Mouse (Mus musculus) embryonic facial prominence, embryonic 12.5 days (tissue): ENCODE data around the gene Arid3a. TPM values are rescaled to one million over a fixed set of nuclear protein-coding genes. Genes with fewer than 3 reads are reported as not detected.

Experiments
- ATAC-seq: fragments of 200-750 bp; cut with Nextera tagmentation; 2 replicates; pipeline ENCODE4 v1.8.0; 2017; ENCODE audit not compliant: insufficient number of reproducible peaks, insufficient read depth, low FRiP score, low TSS enrichment
- H3K27ac ChIP-seq: fragments of 300-500 bp; sonication (generic); 2 replicates; pipeline ENCODE4 v1.5.1; 2016; ENCODE audit warnings: mild to moderate bottlenecking
- H3K27me3 ChIP-seq: fragments of 300-500 bp; sonication (generic); 2 replicates; pipeline ENCODE4 v1.6.1; 2016; ENCODE audit warnings: mild to moderate bottlenecking, moderate library complexity
- H3K36me3 ChIP-seq: fragments of 300-500 bp; sonication (generic); 2 replicates; pipeline ENCODE4 v1.6.1; 2016; ENCODE audit warnings: mild to moderate bottlenecking
- H3K4me1 ChIP-seq: fragments of 300-500 bp; sonication (generic); 2 replicates; pipeline ENCODE4 v1.6.1; 2016
- H3K4me2 ChIP-seq: fragments of 300-500 bp; sonication (generic); replicated peaks from 2 replicates; pipeline ENCODE4 v1.6.1; 2016; ENCODE audit warnings: mild to moderate bottlenecking, moderate library complexity
- H3K4me3 ChIP-seq: fragments of 300-500 bp; sonication (generic); 2 replicates; pipeline ENCODE4 v1.5.1; 2016; ENCODE audit warnings: mild to moderate bottlenecking
- H3K9ac ChIP-seq: fragments of 300-500 bp; sonication (generic); 2 replicates; pipeline ENCODE4 v1.6.1; 2016; ENCODE audit warnings: mild to moderate bottlenecking, moderate library complexity
- H3K9me3 ChIP-seq: fragments of 300-500 bp; sonication (generic); 2 replicates; pipeline ENCODE4 v1.6.1; 2016; ENCODE audit warnings: mild to moderate bottlenecking, moderate library complexity
- WGBS: fragments of 180-500 bp; shearing (Covaris S2); methylation state at CpG from one replicate; pipeline ENCODE4 v1.1.7; 2016; 5-methylcytosine and 5-hydroxymethylcytosine counted together
- polyA plus RNA-seq: library from polyadenylated mRNA; unstranded; fragments of >200 nt; fragmentation: Nextera tagmentation; extraction: Ambion mirVana; gene quantifications from 2 replicates; pipeline ENCODE4 v1.2.1, GENCODE M21; 2016

The Arid3a gene
- polyA plus RNA-seq, 1 experiment from 2014 or later, result 4.9 TPM

- H3K4me2 ChIP-seq, result peak overlapping the region; percentile 35
- peak overlapping the region; percentile 17; the same call in 1 of the 2 replicates for H3K4me3 ChIP-seq
- no peak overlapping the region for H3K9ac ChIP-seq
- ATAC-seq, result no peak
- H3K36me3 ChIP-seq, result no peaks in the 10 kb centered on the region
- H3K4me1 ChIP-seq, result peaks cover 53% of the 10 kb centered on the region
- H3K27ac ChIP-seq, result no peak overlapping the region
- H3K27me3 ChIP-seq, result peaks cover 66% of the 10 kb centered on the region
- WGBS, result 2% methylated on average over 21 of the region's 21 CpGs
- no peaks in the 10 kb centered on the region for H3K9me3 ChIP-seq
Measured at GRCm38 (mm10) chr10:79919251-79919849, 7.5 kb upstream of the Arid3a start.

- no peaks in the 10 kb centered on the region for H3K9me3 ChIP-seq
- no peaks in the 10 kb centered on the region for H3K36me3 ChIP-seq
- peaks cover 47% of the 10 kb centered on the region for H3K4me1 ChIP-seq
- H3K27me3 ChIP-seq, result peaks cover 66% of the 10 kb centered on the region
- WGBS, result 15% methylated on average over 26 of the region's 26 CpGs
- H3K4me3 ChIP-seq, result peak overlapping the region; percentile 27
- no peak overlapping the region for H3K27ac ChIP-seq
- peak overlapping the region; percentile 47 for H3K4me2 ChIP-seq
- peak; percentile 24; the same call in 1 of the 2 replicates for ATAC-seq
- H3K9ac ChIP-seq, result 0 out of 2 replicates have a peak overlapping the region, but pooled peaks have one; percentile 2
Measured at GRCm38 (mm10) chr10:79920056-79920890, 6.6 kb upstream of the Arid3a start.

- H3K9me3 ChIP-seq, result no peaks in the 10 kb centered on the region
- peaks cover 46% of the 10 kb centered on the region for H3K4me1 ChIP-seq
- peak within 1 kb of the TSS; percentile 47 for H3K4me2 ChIP-seq
- ATAC-seq, result no peak
- H3K27me3 ChIP-seq, result peaks cover 66% of the 10 kb centered on the region
- no peaks in the 10 kb centered on the region for H3K36me3 ChIP-seq
- H3K27ac ChIP-seq, result no peak within 1 kb of the TSS
- peak within 1 kb of the TSS; percentile 27 for H3K4me3 ChIP-seq
- 3% methylated on average over 39 of the region's 41 CpGs for WGBS
- H3K9ac ChIP-seq, result peak within 1 kb of the TSS; percentile 31
Measured at GRCm38 (mm10) chr10:79920958-79921535, 5.8 kb upstream of the Arid3a start, which contains the start of gene R3hdm4. R3hdm4 (minus strand) TSS chr10:79921208.

GRCm38 (mm10) chr10:79921572-79921971 lies 5.3 kb upstream of the Arid3a start:
- Histone ChIP-seq H3K4me2 (peak overlapping the region; percentile 47), H3K4me3 (peak overlapping the region; percentile 27), H3K9ac (peak overlapping the region; percentile 31), H3K27me3 (peaks cover 66% of the 10 kb centered on the region), H3K4me1 (peaks cover 49% of the 10 kb centered on the region), H3K9me3 (no peaks in the 10 kb centered on the region), H3K27ac (no peak overlapping the region), H3K36me3 (no peaks in the 10 kb centered on the region)
- 1% methylated on average over 34 of the region's 34 CpGs for WGBS
- no peak for ATAC-seq

- Histone ChIP-seq H3K27ac (no peak overlapping the region), H3K36me3 (no peaks in the 10 kb centered on the region), H3K4me2 (peak overlapping the region; percentile 86; the same call in 1 of the 2 replicates), H3K4me1 (peaks cover 46% of the 10 kb centered on the region), H3K4me3 (no peak overlapping the region), H3K27me3 (peaks cover 35% of the 10 kb centered on the region), H3K9ac (no peak overlapping the region), H3K9me3 (no peaks in the 10 kb centered on the region)
- no peak for ATAC-seq
- WGBS, result 10% methylated on average over 29 of the region's 29 CpGs
Measured at GRCm38 (mm10) chr10:79924998-79925784, 1.7 kb upstream of the Arid3a start.

- Histone ChIP-seq H3K4me2 (peak overlapping the region; percentile 86), H3K4me1 (peaks cover 38% of the 10 kb centered on the region), H3K9me3 (no peaks in the 10 kb centered on the region), H3K27me3 (peaks cover 27% of the 10 kb centered on the region), H3K27ac (peak overlapping the region; percentile 97), H3K36me3 (peaks cover 5% of the 10 kb centered on the region), H3K4me3 (peak overlapping the region; percentile 96), H3K9ac (peak overlapping the region; percentile 91)
- WGBS, result 13% methylated on average over 14 of the region's 15 CpGs
- peak; percentile 3; the same call in 1 of the 2 replicates for ATAC-seq
Measured at GRCm38 (mm10) chr10:79925785-79926490, 905 bp upstream of the Arid3a start.

GRCm38 (mm10) chr10:79927324-79928029 lies 634 bp downstream of the Arid3a start:
- Histone ChIP-seq H3K4me1 (peaks cover 41% of the 10 kb centered on the region), H3K4me3 (peak overlapping the region; percentile 96), H3K27ac (peak overlapping the region; percentile 97), H3K27me3 (peaks cover 12% of the 10 kb centered on the region), H3K9ac (peak overlapping the region; percentile 91), H3K36me3 (peaks cover 20% of the 10 kb centered on the region), H3K4me2 (peak overlapping the region; percentile 86), H3K9me3 (no peaks in the 10 kb centered on the region)
- under 1% methylated on average over 54 of the region's 54 CpGs for WGBS
- ATAC-seq, result peak; percentile 6; the same call in 1 of the 2 replicates

- H3K9ac ChIP-seq, result peak overlapping the region; percentile 91
- peak overlapping the region; percentile 86 for H3K4me2 ChIP-seq
- peaks cover 48% of the 10 kb centered on the region for H3K4me1 ChIP-seq
- no peaks in the 10 kb centered on the region for H3K9me3 ChIP-seq
- H3K36me3 ChIP-seq, result peaks cover 27% of the 10 kb centered on the region
- 0% methylated on average over 29 of the region's 29 CpGs for WGBS
- peak overlapping the region; percentile 97 for H3K27ac ChIP-seq
- peak overlapping the region; percentile 96 for H3K4me3 ChIP-seq
- ATAC-seq, result no peak
- peaks cover 5% of the 10 kb centered on the region for H3K27me3 ChIP-seq
Measured at GRCm38 (mm10) chr10:79928030-79928694, 1.3 kb downstream of the Arid3a start.

- Histone ChIP-seq H3K4me3 (peak overlapping the region; percentile 96), H3K36me3 (peaks cover 32% of the 10 kb centered on the region), H3K27ac (peak overlapping the region; percentile 97), H3K4me1 (peaks cover 56% of the 10 kb centered on the region), H3K9me3 (no peaks in the 10 kb centered on the region), H3K9ac (peak overlapping the region; percentile 91; the same call in 1 of the 2 replicates), H3K27me3 (no peaks in the 10 kb centered on the region; the same call in 1 of the 2 replicates), H3K4me2 (peak overlapping the region; percentile 86)
- 13% methylated on average over 9 of the region's 9 CpGs for WGBS
- no peak for ATAC-seq
Measured at GRCm38 (mm10) chr10:79928907-79929701, 2.3 kb downstream of the Arid3a start.
